Mouse (Mus musculus) bone marrow, adult 2 months (tissue): ENCODE measurements around the gene Clcf1. TPM values are rescaled to one million over a fixed set of nuclear protein-coding genes. Genes with fewer than 3 reads are reported as not detected.

Source experiments
- H3K27ac ChIP-seq: fragments of 200-500 bp; 2 replicates; pipeline ENCODE4 v1.5.1; 2012; ENCODE audit warnings: low read depth, mild to moderate bottlenecking, control low read depth, inconsistent platforms, low read length; ENCODE audit not compliant: control insufficient read depth, poor library complexity, insufficient read depth
- H3K4me1 ChIP-seq: fragments of 200-500 bp; 2 replicates; pipeline ENCODE4 v1.6.1; 2011; ENCODE audit warnings: low read length; ENCODE audit not compliant: control insufficient read depth, insufficient read depth
- H3K4me3 ChIP-seq: fragments of 200-500 bp; replicated peaks from 2 replicates; pipeline ENCODE3; 2011; ENCODE audit warnings: mild to moderate bottlenecking, low read depth, low read length, control low read depth; ENCODE audit not compliant: control insufficient read depth
- CTCF ChIP-seq: fragments of 200-500 bp; IDR thresholded peaks from 2 replicates; pipeline ENCODE4 v1.5.1; 2011; ENCODE audit warnings: low read length, control low read depth; ENCODE audit not compliant: control insufficient read depth, insufficient read depth
- POLR2A ChIP-seq: fragments of 200-500 bp; IDR thresholded peaks from 2 replicates; pipeline ENCODE4 v1.6.1; 2011; ENCODE audit warnings: low read depth, mild to moderate bottlenecking, control low read depth, low read length, borderline replicate concordance; ENCODE audit not compliant: control insufficient read depth
- WGBS: fragments of 180-500 bp; shearing (Covaris S2); methylation state at CpG from one replicate; pipeline ENCODE4 v1.1.7; 2018; 5-methylcytosine and 5-hydroxymethylcytosine counted together
- polyA plus RNA-seq: library from polyadenylated mRNA; stranded (reverse); fragments of >200 nt; gene quantifications from 2 replicates; pipeline ENCODE4 v1.2.4, GENCODE M21; 2011; ENCODE audit warnings: low replicate concordance; ENCODE audit not compliant: missing spikeins, insufficient read depth, insufficient read length

Gene Clcf1
- polyA plus RNA-seq, 1 experiment, result 25.4 TPM

DNA sequence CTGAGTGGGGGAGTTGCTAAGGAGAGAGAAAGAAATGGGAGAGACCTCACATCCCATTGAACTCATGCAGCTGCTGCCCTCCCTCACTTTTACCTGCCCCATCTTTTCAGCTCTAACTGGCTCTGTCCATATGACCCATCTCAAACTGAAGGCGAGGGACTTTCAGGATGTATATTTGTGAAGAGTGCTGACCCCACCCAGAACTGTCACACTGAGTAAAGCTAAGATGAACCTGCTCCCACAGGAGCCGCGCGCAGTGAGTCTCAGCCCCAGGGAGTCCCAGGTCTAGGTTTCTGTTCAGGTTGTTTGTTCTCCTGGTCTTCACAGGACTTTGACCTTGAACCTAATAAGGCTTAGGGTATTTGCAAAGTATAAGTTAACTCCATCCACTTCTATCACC lies 14.9 kb downstream of the Clcf1 start:
- H3K4me1 ChIP-seq, result peaks cover 10% of the 10 kb centered on the region
- TF ChIP-seq POLR2A (no peak), CTCF (no peak)
- H3K27ac ChIP-seq, result no peak overlapping the region
- H3K4me3 ChIP-seq, result no peak overlapping the region
- 88% methylated on average over 4 of the region's 4 CpGs for WGBS

GRCm38 (mm10) chr19:4229451-4230076 lies 15.5 kb downstream of the Clcf1 start:
- Histone ChIP-seq H3K4me1 (peaks cover 10% of the 10 kb centered on the region), H3K27ac (no peak overlapping the region; the same call in 1 of the 2 replicates), H3K4me3 (no peak overlapping the region)
- TF ChIP-seq POLR2A, result no peak
- TF ChIP-seq CTCF, result no peak
- 74% methylated on average over 9 of the region's 9 CpGs for WGBS

- 66% methylated on average over 8 of the region's 8 CpGs for WGBS
These were observed 16.4 kb downstream of the Clcf1 start for GRCm38 (mm10) chr19:4230415-4230814.

GRCm38 (mm10) chr19:4231253-4232185 lies 17.5 kb downstream of the Clcf1 start, which contains the start of gene Pold4:
Gene Pold4, plus strand, starts transcription at chr19:4231899.
- Histone ChIP-seq H3K27ac (peak within 1 kb of the TSS; percentile 96), H3K4me3 (peak within 1 kb of the TSS; percentile 70), H3K4me1 (peaks cover 10% of the 10 kb centered on the region)
- WGBS, result 12% methylated on average over 26 of the region's 26 CpGs
- TF ChIP-seq CTCF, result no peak
- TF ChIP-seq POLR2A, result peak; percentile 70

More at GRCm38 (mm10) chr19:4230415-4230814, 16.4 kb downstream of the Clcf1 start:
- H3K27ac ChIP-seq, result peak overlapping the region; percentile 32
- peaks cover 10% of the 10 kb centered on the region for H3K4me1 ChIP-seq
- H3K4me3 ChIP-seq, result no peak overlapping the region
- TF ChIP-seq CTCF (no peak), POLR2A (no peak)

GRCm38 (mm10) chr19:4232186-4232572 lies 18.1 kb downstream of the Clcf1 start:
- Histone ChIP-seq H3K4me1 (peaks cover 5% of the 10 kb centered on the region; the same call in 1 of the 2 replicates), H3K27ac (peak overlapping the region; percentile 96), H3K4me3 (peak overlapping the region; percentile 70)
- TF ChIP-seq CTCF (no peak), POLR2A (no peak)
- 0% methylated on average over 2 of the region's 2 CpGs for WGBS

- 70% methylated on average over 7 of the region's 7 CpGs for WGBS
- no peak overlapping the region for H3K4me3 ChIP-seq
- H3K27ac ChIP-seq, result peak overlapping the region; percentile 96
- H3K4me1 ChIP-seq, result peaks cover 3% of the 10 kb centered on the region; the same call in 1 of the 2 replicates
- TF ChIP-seq POLR2A, result no peak
These were observed 18.6 kb downstream of the Clcf1 start for GRCm38 (mm10) chr19:4232651-4233050.

DNA sequence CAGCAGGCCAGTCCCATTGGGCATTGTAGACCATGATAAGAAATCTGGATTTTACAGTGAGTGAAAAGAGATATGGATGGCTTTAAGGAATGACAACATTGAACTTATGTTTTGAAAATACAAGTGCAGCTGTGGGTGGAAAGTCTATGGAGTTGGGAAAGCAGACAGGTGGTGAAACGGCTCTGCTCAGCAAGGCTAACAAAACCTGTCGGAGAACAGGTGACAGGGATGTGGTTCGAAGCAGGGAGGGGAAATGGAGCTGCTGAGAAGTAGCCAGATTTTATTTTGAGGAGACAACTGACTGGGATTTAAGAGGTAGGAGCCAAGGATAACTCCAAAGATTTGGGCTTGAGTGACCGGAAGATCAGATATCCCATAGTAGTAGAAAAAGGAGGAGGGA lies 20.5 kb downstream of the Clcf1 start:
- Histone ChIP-seq H3K4me1 (no peaks in the 10 kb centered on the region; the same call in 1 of the 2 replicates), H3K4me3 (no peak overlapping the region), H3K27ac (no peak overlapping the region)
- 74% methylated on average over 4 of the region's 4 CpGs for WGBS
- TF ChIP-seq CTCF, result no peak
- TF ChIP-seq POLR2A, result no peak

DNA sequence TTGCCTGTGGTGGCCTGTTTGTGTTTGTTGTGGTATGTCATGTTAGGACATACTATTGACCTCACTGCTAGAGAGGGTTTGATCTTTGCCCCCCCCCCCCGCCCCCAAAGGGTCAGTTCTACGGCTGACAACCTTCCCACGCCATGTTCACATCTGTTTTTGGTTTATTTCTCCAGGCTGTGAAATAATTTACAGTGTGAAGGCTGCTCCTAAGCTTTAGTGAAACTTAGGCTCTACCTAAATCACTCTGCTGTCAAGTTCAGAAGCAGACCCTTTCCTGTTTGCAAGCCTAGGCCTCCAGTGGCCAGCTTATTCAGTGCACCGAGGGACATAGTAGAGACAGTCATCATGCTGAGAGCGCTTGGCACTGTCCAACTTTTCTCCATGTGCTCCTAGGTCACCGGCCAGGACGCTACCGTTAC lies 26.2 kb downstream of the Clcf1 start:
- 57% methylated on average over 8 of the region's 8 CpGs for WGBS
- no peak overlapping the region for H3K27ac ChIP-seq

More for the DNA sequence above, 26.2 kb downstream of the Clcf1 start:
- no peak overlapping the region for H3K4me3 ChIP-seq
- TF ChIP-seq POLR2A (no peak), CTCF (no peak)
- H3K4me1 ChIP-seq, result no peaks in the 10 kb centered on the region
